Mouse (Mus musculus): Measurements from ENCODE around the gene Mettl7a3.

The Mettl7a3 gene

DNA sequence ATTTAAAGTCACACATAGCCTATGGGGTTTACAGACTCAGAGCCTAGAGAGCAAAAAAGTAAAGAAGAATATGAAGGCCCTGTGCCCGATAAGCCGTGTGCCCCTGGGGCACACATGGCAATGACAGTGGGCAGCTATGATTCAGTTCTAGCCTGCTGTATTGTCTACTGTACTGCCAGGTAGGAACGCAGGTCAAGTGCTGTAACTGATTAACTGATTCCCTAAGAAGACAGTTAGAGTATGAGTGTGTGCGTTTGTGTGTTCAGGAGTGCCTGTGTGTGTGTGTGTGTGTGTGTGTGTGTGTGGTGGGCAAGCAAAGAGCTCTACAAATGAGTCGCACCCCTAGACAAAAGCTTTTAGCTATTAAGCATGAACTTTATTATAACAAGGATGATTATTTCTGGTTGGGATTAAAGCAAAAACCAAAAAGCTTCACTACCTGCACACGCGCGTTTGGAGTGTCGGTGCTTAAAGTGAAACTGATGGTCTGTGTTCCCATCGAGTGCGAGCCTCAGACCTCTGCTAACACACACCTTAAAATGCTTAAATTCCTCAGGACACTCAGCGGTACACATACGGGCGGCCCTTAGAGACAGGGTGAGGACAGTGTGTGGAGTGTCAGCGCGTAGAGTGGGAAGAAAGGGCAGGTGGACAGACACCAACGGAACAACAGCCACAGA, 53.0 kb downstream of the Mettl7a3 start:
- DNase-seq (ENCODE audit: low spot score), result no peak

- no peak for DNase-seq (ENCODE audit: low spot score)
Observed at GRCm38 (mm10) chr15:100388224-100388835, 53.6 kb downstream of the Mettl7a3 start.

DNA sequence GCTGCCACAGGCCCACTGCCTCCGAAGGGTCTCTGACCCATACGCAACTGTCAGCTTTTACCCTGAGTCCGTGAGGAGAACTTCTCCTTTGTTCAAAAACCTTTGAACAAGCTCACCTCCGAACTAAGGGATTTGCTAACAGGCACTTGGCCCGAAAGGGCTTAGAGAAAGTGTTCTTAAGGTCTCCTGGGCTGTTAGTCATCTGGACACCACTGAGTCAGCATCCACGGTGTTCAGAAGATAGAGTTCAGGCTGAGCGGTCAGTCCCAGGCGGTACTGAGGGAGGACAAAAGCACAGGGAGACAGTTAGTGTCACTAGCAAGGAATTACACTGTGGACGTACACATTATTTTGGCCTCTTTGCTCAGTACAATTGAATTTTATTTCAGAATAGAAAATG, 54.2 kb downstream of the Mettl7a3 start:
- DNase-seq (ENCODE audit: low spot score), result no peak
